Mouse (Mus musculus): ENCODE data around the gene Sox14. TPM values are rescaled to one million over a fixed set of nuclear protein-coding genes. Genes with fewer than 3 reads are reported as not detected.

Gene Sox14
- total RNA-seq (2021), result not detected
- long read RNA-seq, experiment 1, result 0 reads
- long read RNA-seq, experiment 2, result 0 reads

- no peak for DNase-seq
These were observed at the start of gene Sox14 for GRCm38 (mm10) chr9:99875618-99876372. Gene Sox14, minus strand, starts transcription at chr9:99876170.

- DNase-seq, result no peak
These were observed 3.3 kb upstream of the Sox14 start for GRCm38 (mm10) chr9:99879311-99879710.

GRCm38 (mm10) chr9:99878588-99878987 lies 2.6 kb upstream of the Sox14 start:
- DNase-seq, result no peak

GRCm38 (mm10) chr9:99877056-99877546 lies 1.1 kb upstream of the Sox14 start:
- no peak for DNase-seq

- no peak for DNase-seq
These were observed 544 bp upstream of the Sox14 start for GRCm38 (mm10) chr9:99876373-99877055.

GRCm38 (mm10) chr9:99874735-99875617 lies 994 bp downstream of the Sox14 start:
- no peak for DNase-seq

GRCm38 (mm10) chr9:99873721-99874120 lies 2.2 kb downstream of the Sox14 start:
- DNase-seq, result no peak

GRCm38 (mm10) chr9:99873116-99873620 lies 2.8 kb downstream of the Sox14 start:
- DNase-seq, result no peak

GRCm38 (mm10) chr9:99872204-99873115 lies 3.5 kb downstream of the Sox14 start:
- no peak for DNase-seq

GRCm38 (mm10) chr9:99871556-99872203 lies 4.3 kb downstream of the Sox14 start:
- no peak for DNase-seq

GRCm38 (mm10) chr9:99870780-99871555 lies 5.0 kb downstream of the Sox14 start:
- no peak for DNase-seq

- DNase-seq, result no peak
These were observed 5.8 kb downstream of the Sox14 start for GRCm38 (mm10) chr9:99869936-99870779.

- DNase-seq, result no peak
These were observed 6.7 kb downstream of the Sox14 start for GRCm38 (mm10) chr9:99869275-99869674.

- no peak for DNase-seq
These were observed 7.4 kb downstream of the Sox14 start for GRCm38 (mm10) chr9:99868606-99869005.

GRCm38 (mm10) chr9:99868054-99868453 lies 7.9 kb downstream of the Sox14 start:
- no peak for DNase-seq

- DNase-seq, result no peak
These were observed 13.0 kb downstream of the Sox14 start for GRCm38 (mm10) chr9:99862936-99863335.

GRCm38 (mm10) chr9:99854486-99854885 lies 21.5 kb downstream of the Sox14 start:
- DNase-seq, result no peak

GRCm38 (mm10) chr9:99853356-99853755 lies 22.6 kb downstream of the Sox14 start:
- no peak for DNase-seq

- no peak for DNase-seq
These were observed 25.6 kb downstream of the Sox14 start for GRCm38 (mm10) chr9:99850354-99850753.

Measured in gastrocnemius, postnatal 25 days (tissue).